Mouse (Mus musculus): ENCODE results near the gene Sln. TPM values are rescaled to one million over a fixed set of nuclear protein-coding genes. Genes with fewer than 3 reads are reported as not detected.

The Sln gene
- polyA plus RNA-seq, 1 experiment from 2014 or later = 0.22 TPM

DNA sequence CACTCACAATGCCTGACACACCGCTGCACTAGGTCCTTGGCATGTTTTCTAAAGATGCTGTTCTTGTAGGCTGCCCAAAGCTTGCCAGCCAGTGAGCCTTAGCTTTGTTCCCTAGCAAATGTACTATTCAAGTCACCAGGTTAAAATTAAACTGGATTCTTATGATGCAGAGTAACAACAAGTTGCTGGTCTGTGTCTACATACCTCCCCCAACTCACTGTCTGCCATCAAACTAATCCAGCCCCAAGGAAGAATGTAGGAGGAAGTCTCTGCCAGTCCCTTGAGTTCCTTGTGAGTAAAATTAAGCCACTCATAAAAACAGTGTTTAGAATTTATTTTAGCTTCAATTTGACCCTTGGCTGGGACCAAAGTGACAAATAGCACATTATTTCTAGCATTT lies 3.7 kb downstream of the Sln start:
- H3K4me1 ChIP-seq = no peaks in the 10 kb centered on the region
- no peaks in the 10 kb centered on the region for H3K9me3 ChIP-seq
- no peak for DNase-seq (ENCODE audit: low spot score)
- H3K27ac ChIP-seq (replicated peaks) = no peak overlapping the region
- no peaks in the 10 kb centered on the region for H3K36me3 ChIP-seq (replicated peaks)
- no peak overlapping the region for H3K4me3 ChIP-seq
- WGBS = 62% methylated on average over 1 of the region's 1 CpGs
- H3K27me3 ChIP-seq (replicated peaks; ENCODE audit: low read depth, poor library complexity, severe bottlenecking) = no peaks in the 10 kb centered on the region

GRCm38 (mm10) chr9:53854525-53854924 lies 4.6 kb downstream of the Sln start:
- Histone ChIP-seq H3K27ac (replicated peaks) (no peak overlapping the region), H3K27me3 (replicated peaks; ENCODE audit: low read depth, poor library complexity, severe bottlenecking) (no peaks in the 10 kb centered on the region), H3K36me3 (replicated peaks) (no peaks in the 10 kb centered on the region), H3K9me3 (no peaks in the 10 kb centered on the region), H3K4me3 (no peak overlapping the region), H3K4me1 (no peaks in the 10 kb centered on the region)
- WGBS = 92% methylated on average over 1 of the region's 1 CpGs
- no peak for DNase-seq (ENCODE audit: low spot score)

GRCm38 (mm10) chr9:53857864-53858263 lies 7.9 kb downstream of the Sln start:
- 82% methylated on average over 5 of the region's 5 CpGs for WGBS
- no peak for DNase-seq (ENCODE audit: low spot score)
- Histone ChIP-seq H3K9me3 (no peaks in the 10 kb centered on the region), H3K4me3 (no peak overlapping the region), H3K27ac (replicated peaks) (no peak overlapping the region), H3K36me3 (replicated peaks) (no peaks in the 10 kb centered on the region), H3K4me1 (no peaks in the 10 kb centered on the region), H3K27me3 (replicated peaks; ENCODE audit: low read depth, poor library complexity, severe bottlenecking) (no peaks in the 10 kb centered on the region)

- DNase-seq (ENCODE audit: low spot score) = no peak
- Histone ChIP-seq H3K4me3 (no peak overlapping the region), H3K4me1 (peaks cover 2% of the 10 kb centered on the region; the same call in 1 of the 2 replicates), H3K36me3 (replicated peaks) (no peaks in the 10 kb centered on the region), H3K27ac (replicated peaks) (no peak overlapping the region), H3K9me3 (no peaks in the 10 kb centered on the region), H3K27me3 (replicated peaks; ENCODE audit: low read depth, poor library complexity, severe bottlenecking) (no peaks in the 10 kb centered on the region)
- WGBS = 88% methylated on average over 8 of the region's 8 CpGs
These were observed 23.3 kb downstream of the Sln start for GRCm38 (mm10) chr9:53873239-53873638.

DNA sequence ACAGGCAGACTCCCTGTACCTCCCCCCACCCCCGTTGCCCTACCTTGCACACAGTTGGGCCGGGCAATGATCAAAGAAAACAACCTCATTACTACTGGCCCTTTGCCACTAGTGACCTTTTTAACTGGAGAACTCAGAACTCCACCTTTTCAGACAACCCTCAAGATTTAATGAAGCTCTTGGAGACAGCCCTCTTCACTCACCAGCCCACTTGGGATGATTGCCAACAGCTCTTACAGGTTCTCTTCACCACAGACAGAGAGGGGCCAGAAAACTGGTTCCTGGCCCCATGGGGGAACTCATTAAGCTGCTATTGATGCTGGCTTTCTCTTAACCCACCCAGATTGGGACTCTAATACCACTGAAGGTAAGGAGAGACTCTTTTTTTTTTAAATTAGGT lies 27.5 kb downstream of the Sln start:
- H3K36me3 ChIP-seq (replicated peaks) = no peaks in the 10 kb centered on the region
- H3K4me1 ChIP-seq = peaks cover 2% of the 10 kb centered on the region; the same call in 1 of the 2 replicates
- no peaks in the 10 kb centered on the region for H3K9me3 ChIP-seq
- 54% methylated on average over 2 of the region's 2 CpGs for WGBS
- no peak for DNase-seq (ENCODE audit: low spot score)
- H3K4me3 ChIP-seq = no peak overlapping the region
- no peak overlapping the region for H3K27ac ChIP-seq (replicated peaks)
- H3K27me3 ChIP-seq (replicated peaks; ENCODE audit: low read depth, poor library complexity, severe bottlenecking) = no peaks in the 10 kb centered on the region

DNA sequence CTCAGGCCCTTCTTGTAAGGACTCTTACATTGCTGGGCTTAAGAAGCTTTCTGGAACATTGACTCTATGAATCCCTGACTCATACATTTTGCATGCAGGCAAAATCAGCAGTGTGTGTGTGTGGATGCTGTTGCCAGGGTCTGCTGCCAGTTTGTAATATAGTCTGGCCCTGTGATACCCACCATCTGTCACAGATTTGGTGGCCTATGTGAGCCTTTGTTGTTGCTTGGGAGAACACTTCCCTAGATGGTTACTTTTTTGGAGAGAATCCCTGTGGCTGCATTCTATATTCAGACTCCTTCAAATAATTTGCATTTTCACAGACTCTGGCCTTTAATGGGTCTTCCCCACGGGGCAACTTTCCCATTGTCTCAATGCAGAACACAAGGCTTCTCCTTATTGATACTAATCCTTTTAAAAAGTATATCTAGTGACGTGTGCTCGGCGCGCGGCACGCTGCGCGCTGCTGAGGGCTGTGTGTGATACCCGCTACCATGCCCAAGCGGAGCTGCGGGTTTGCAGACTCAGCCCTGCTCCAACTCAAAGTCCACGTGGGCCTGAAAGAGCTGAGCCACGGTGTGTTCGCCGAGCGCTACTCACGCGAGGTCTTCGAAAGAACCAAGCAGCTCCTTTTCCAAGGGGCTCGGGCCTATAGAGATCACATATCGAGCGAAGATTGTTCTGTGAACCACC lies 33.8 kb downstream of the Sln start:
- Histone ChIP-seq H3K36me3 (replicated peaks) (no peaks in the 10 kb centered on the region), H3K4me3 (no peak overlapping the region), H3K4me1 (no peaks in the 10 kb centered on the region), H3K27ac (replicated peaks) (no peak overlapping the region), H3K27me3 (replicated peaks; ENCODE audit: low read depth, poor library complexity, severe bottlenecking) (no peaks in the 10 kb centered on the region), H3K9me3 (no peaks in the 10 kb centered on the region)
- WGBS = 94% methylated on average over 23 of the region's 23 CpGs
- no peak for DNase-seq (ENCODE audit: low spot score)

DNA sequence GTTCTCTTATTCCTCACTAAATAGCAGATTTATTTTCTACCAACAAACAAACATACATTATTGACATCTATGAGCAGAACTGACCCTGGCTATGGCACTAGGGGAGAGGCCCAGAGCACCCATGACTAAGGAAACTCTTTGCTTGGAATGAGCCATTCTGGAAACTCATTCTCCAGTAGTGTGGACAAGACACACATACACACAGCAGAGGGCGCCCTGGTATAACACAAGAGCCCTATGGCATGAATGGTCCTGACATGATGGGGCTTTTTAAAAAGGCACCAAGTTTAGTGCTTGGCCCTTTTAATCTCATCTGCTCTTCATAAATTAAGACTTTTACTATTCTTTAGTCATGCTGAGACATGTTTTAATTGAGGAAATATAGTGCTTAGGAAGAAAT lies 40.1 kb downstream of the Sln start:
- Histone ChIP-seq H3K4me3 (no peak overlapping the region), H3K36me3 (replicated peaks) (no peaks in the 10 kb centered on the region), H3K4me1 (no peaks in the 10 kb centered on the region), H3K27me3 (replicated peaks; ENCODE audit: low read depth, poor library complexity, severe bottlenecking) (no peaks in the 10 kb centered on the region), H3K9me3 (no peaks in the 10 kb centered on the region), H3K27ac (replicated peaks) (no peak overlapping the region)
- DNase-seq (ENCODE audit: low spot score) = peak; percentile 47
- 2% methylated on average over 1 of the region's 1 CpGs for WGBS

DNA sequence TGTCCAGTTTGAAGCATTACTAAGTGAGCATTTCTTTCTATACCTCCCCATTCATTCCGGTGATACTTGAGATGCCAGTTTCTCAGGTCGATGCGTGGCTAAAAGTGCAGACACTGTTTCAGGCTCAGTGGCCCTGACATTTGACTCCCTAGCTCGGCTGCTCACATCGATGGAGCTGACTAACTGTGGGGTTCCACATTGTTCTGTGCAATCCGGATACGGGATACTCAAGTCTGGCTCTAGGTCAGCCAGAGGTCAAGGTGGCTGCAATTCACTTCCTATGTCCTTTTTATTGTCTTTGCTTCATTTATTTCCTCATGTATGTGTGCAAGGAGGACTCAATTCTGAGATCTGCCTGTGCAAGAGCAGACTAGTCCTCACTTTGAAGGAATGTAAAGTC lies 45.9 kb downstream of the Sln start:
- Histone ChIP-seq H3K4me1 (no peaks in the 10 kb centered on the region), H3K4me3 (no peak overlapping the region), H3K36me3 (replicated peaks) (no peaks in the 10 kb centered on the region), H3K9me3 (no peaks in the 10 kb centered on the region), H3K27me3 (replicated peaks; ENCODE audit: low read depth, poor library complexity, severe bottlenecking) (no peaks in the 10 kb centered on the region), H3K27ac (replicated peaks) (no peak overlapping the region)
- 68% methylated on average over 7 of the region's 7 CpGs for WGBS
- DNase-seq (ENCODE audit: low spot score) = no peak

GRCm38 (mm10) chr9:53899836-53900235 lies 49.9 kb downstream of the Sln start:
- Histone ChIP-seq H3K9me3 (no peaks in the 10 kb centered on the region), H3K4me3 (no peak overlapping the region), H3K36me3 (replicated peaks) (no peaks in the 10 kb centered on the region), H3K27ac (replicated peaks) (no peak overlapping the region), H3K27me3 (replicated peaks; ENCODE audit: low read depth, poor library complexity, severe bottlenecking) (no peaks in the 10 kb centered on the region), H3K4me1 (no peaks in the 10 kb centered on the region)
- 87% methylated on average over 6 of the region's 6 CpGs for WGBS
- no peak for DNase-seq (ENCODE audit: low spot score)

DNA sequence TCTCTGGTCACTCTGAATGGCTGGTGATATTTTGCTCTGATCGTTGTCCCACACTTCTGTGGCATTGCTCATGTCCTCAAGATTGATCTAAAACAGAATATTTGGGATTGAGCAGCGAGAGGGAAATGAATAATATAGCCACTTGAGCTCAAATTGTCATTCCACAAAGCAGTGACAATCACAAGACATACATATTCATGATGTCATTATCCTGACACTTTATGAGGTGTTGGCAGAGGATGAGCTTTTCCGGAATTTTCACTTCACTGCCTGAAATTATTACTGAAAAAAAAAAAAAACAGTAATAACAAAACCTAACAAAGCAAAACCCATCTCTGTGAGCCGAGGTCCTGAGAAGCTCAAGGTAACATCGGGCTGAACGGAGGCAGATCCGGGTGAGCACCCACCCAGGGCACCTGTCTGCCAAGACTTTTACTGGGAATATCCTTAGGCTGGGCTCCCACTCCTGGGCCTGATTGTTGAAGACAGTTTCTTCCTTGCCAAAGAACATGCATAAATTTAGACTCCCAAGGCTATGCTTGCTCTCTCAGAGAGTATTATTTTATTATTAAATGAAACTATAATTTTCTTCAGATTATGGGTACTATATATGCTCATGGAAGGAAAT lies 53.4 kb downstream of the Sln start:
- WGBS = 88% methylated on average over 7 of the region's 7 CpGs
- no peak overlapping the region for H3K4me3 ChIP-seq
- no peak overlapping the region for H3K27ac ChIP-seq (replicated peaks)
- no peaks in the 10 kb centered on the region for H3K27me3 ChIP-seq (replicated peaks; ENCODE audit: low read depth, poor library complexity, severe bottlenecking)
- no peaks in the 10 kb centered on the region for H3K4me1 ChIP-seq
- H3K9me3 ChIP-seq = no peaks in the 10 kb centered on the region
- H3K36me3 ChIP-seq (replicated peaks) = no peaks in the 10 kb centered on the region
- no peak for DNase-seq (ENCODE audit: low spot score)

Other genes starting within 250 kb of the Sln start
- gene Acat1, start 239.8 kb upstream of the Sln start, polyA plus RNA-seq (2016; fragmentation: Nextera tagmentation; extraction: Ambion mirVana) = 33.6 and 37.4 TPM in 2 replicates
- gene Cul5, start 180.2 kb upstream of the Sln start, polyA plus RNA-seq (2016; fragmentation: Nextera tagmentation; extraction: Ambion mirVana) = 38.1 and 38.6 TPM in 2 replicates
- gene Rab39, start 143.9 kb upstream of the Sln start, polyA plus RNA-seq (2016; fragmentation: Nextera tagmentation; extraction: Ambion mirVana) = 1.4 and 1.5 TPM in 2 replicates
- gene Slc35f2, start 78.6 kb upstream of the Sln start, polyA plus RNA-seq (2016; fragmentation: Nextera tagmentation; extraction: Ambion mirVana) = 7.0 and 7.7 TPM in 2 replicates
- 0.87 and 0.93 TPM in 2 replicates for gene Elmod1, start 125.1 kb downstream of the Sln start, polyA plus RNA-seq (2016; fragmentation: Nextera tagmentation; extraction: Ambion mirVana)
- 0.05 and 0.18 TPM in 2 replicates for gene Tnfaip8l3, start 218.2 kb downstream of the Sln start, polyA plus RNA-seq (2016; fragmentation: Nextera tagmentation; extraction: Ambion mirVana)